19 mouse cellular contexts compared by ENCODE assay signal in genomic region chr1:70692529-70692928, GRCm38 (mm10). TPM values are rescaled to one million over a fixed set of nuclear protein-coding genes. Genes with fewer than 3 reads are reported as not detected.
DNase-seq lines count a peak whose midpoint lies in the region; ATAC-seq and TF ChIP-seq lines count a peak whose summit lies in the region.
"Had no signal": no experiment of that assay in that cellular context is flagged by ENCODE, and none has a peak within 500 bp of the region (broad histone marks: within the 10 kb centered on the region; RNA-seq: fewer than 3 reads in every experiment).

No protein-coding gene starts in this region.

- no peak for TF ChIP-seq CTCF in layer of hippocampus, adult 2 months (conservative IDR thresholded peaks at IDR 0.05)

- no peaks in the 10 kb centered on the region for H3K9me3 ChIP-seq in kidney, embryonic 16.5 days (ENCODE audit: low read length)
- H3K9me3 ChIP-seq: heart, embryonic 13.5 days; intestine, embryonic 15.5 days; liver, embryonic 12.5 days; lung, embryonic 15.5 days; stomach, embryonic 15.5 days had no signal

- H3K36me3 ChIP-seq in kidney, embryonic 16.5 days (ENCODE audit: insufficient read depth, low read length): no peaks in the 10 kb centered on the region
- H3K36me3 ChIP-seq: heart, embryonic 13.5 days; intestine, embryonic 15.5 days; liver, embryonic 12.5 days; lung, embryonic 15.5 days; stomach, embryonic 15.5 days had no signal

- intact Hi-C loops in gastrocnemius, postnatal 14 days (cut with DNase I; ENCODE audit: low total_unique reads): no loop called here

- no peaks in the 10 kb centered on the region for H3K27me3 ChIP-seq in kidney, embryonic 16.5 days (ENCODE audit: insufficient read depth, low read length)
- H3K27me3 ChIP-seq: heart, embryonic 13.5 days; intestine, embryonic 15.5 days; liver, embryonic 12.5 days; lung, embryonic 15.5 days; stomach, embryonic 15.5 days had no signal

- no peak overlapping the region for H3K9ac ChIP-seq in kidney, embryonic 16.5 days (replicated peaks; ENCODE audit: low read length)
- H3K9ac ChIP-seq: heart, embryonic 13.5 days; intestine, embryonic 15.5 days; liver, embryonic 12.5 days; lung, embryonic 15.5 days; stomach, embryonic 15.5 days had no signal

- H3K4me2 ChIP-seq in kidney, embryonic 16.5 days (replicated peaks; ENCODE audit: low read depth, low read length): no peak overlapping the region
- H3K4me2 ChIP-seq: heart, embryonic 13.5 days; intestine, embryonic 15.5 days; liver, embryonic 12.5 days; lung, embryonic 15.5 days; stomach, embryonic 15.5 days had no signal

- WGBS in kidney, embryonic 16.5 days: 75% methylated on average over 2 of the region's 2 CpGs

- peak; percentile 91 for DNase-seq in kidney, adult 11 months
- peak; percentile 3 for DNase-seq in cerebellum, adult 11 months
- DNase-seq in cerebellum, postnatal 14 days: peak; percentile 94
- peak; percentile 87 to 93 for DNase-seq in kidney, postnatal 25 days
- DNase-seq in layer of hippocampus, adult 2 months (ENCODE audit: low spot score in 2 of 2): no peak
- DNase-seq in gastrocnemius, postnatal 14 days: no peak
- DNase-seq: adrenal gland, postnatal 14 days; B cell, adult 2 months; gastrocnemius, postnatal 36 days; heart, postnatal 4 days; midbrain, embryonic 14.5 days; spleen, adult 18-20 months had no signal

- H3K27ac ChIP-seq in kidney, embryonic 16.5 days (ENCODE audit: low read length): no peak overlapping the region
- no peak overlapping the region for H3K27ac ChIP-seq in layer of hippocampus, adult 2 months
- H3K27ac ChIP-seq: heart, embryonic 13.5 days; intestine, embryonic 15.5 days; liver, embryonic 12.5 days; lung, embryonic 15.5 days; stomach, embryonic 15.5 days had no signal

- no peak overlapping the region for H3K4me3 ChIP-seq in kidney, embryonic 16.5 days (ENCODE audit: low read length)
- no peak overlapping the region for H3K4me3 ChIP-seq in layer of hippocampus, adult 2 months
- H3K4me3 ChIP-seq: erythroblast, embryonic 14.5 days; heart, embryonic 13.5 days; intestine, embryonic 15.5 days; liver, embryonic 12.5 days; lung, embryonic 15.5 days; stomach, embryonic 15.5 days had no signal

- no peaks in the 10 kb centered on the region for H3K4me1 ChIP-seq in kidney, embryonic 16.5 days (ENCODE audit: insufficient read depth, low read length)
- H3K4me1 ChIP-seq: heart, embryonic 13.5 days; intestine, embryonic 15.5 days; liver, embryonic 12.5 days; lung, embryonic 15.5 days; stomach, embryonic 15.5 days had no signal

- ATAC-seq in kidney, embryonic 16.5 days (ENCODE audit: low FRiP score, low TSS enrichment): no peak
- ATAC-seq: intestine, embryonic 15.5 days; liver, embryonic 12.5 days had no signal

RNA-seq across cellular contexts. Expression of gene Vwc2l, which starts 33.0 kb away (rescaled TPM):
- 0.14 TPM in 1 of 2 replicates, not detected in the other for polyA plus RNA-seq in kidney, embryonic 16.5 days (2015; fragmentation: Nextera tagmentation; extraction: Ambion mirVana)
- total RNA-seq in layer of hippocampus, adult 2 months (2021): 1 to 10 TPM; 4.6 to 4.7 TPM
- not detected for total RNA-seq in gastrocnemius, postnatal 14 days (2021)
- total RNA-seq: gastrocnemius, postnatal 36 days; heart, postnatal 4 days had no signal
- polyA plus RNA-seq: heart, embryonic 13.5 days had no signal

Comparison
In these comparisons a context has a peak if more than half of its experiments do, and no peak if none do; other contexts are left out.
1. DNase-seq: peak in kidney, adult 11 months (single experiment), cerebellum, adult 11 months (single experiment), cerebellum, postnatal 14 days (2 of 2) and kidney, postnatal 25 days (2 of 2); none in layer of hippocampus, adult 2 months (0 of 2) and gastrocnemius, postnatal 14 days (single experiment).
2. RNA of gene Vwc2l, which starts 33.0 kb away (total RNA-seq): 4.6 to 4.7 TPM in layer of hippocampus, adult 2 months; not detected in gastrocnemius, postnatal 14 days; every median in the first group is over 4 times any median in the second.